Mouse (Mus musculus) myocyte (in vitro differentiated cells): ENCODE data around the gene Pnrc2. TPM values are rescaled to one million over a fixed set of nuclear protein-coding genes. Genes with fewer than 3 reads are reported as not detected.

Experiments
- H3K27me3 ChIP-seq: one replicate; pipeline ENCODE4 v1.6.1; 2011; ENCODE audit not compliant: control insufficient read depth, insufficient read depth, insufficient read length
- H3K36me3 ChIP-seq: one replicate; pipeline ENCODE4 v1.6.1; 2011; ENCODE audit not compliant: control insufficient read depth, insufficient read depth
- H3K4me2 ChIP-seq: one replicate; pipeline ENCODE4 v1.6.1; 2011; ENCODE audit warnings: low read depth, control low read depth
- H3K4me3 ChIP-seq: one replicate; pipeline ENCODE4 v1.5.1; 2011; ENCODE audit warnings: mild to moderate bottlenecking, control low read depth, moderate library complexity
- H3K79me2 ChIP-seq: one replicate; pipeline ENCODE4 v1.6.1; 2011; ENCODE audit not compliant: control insufficient read depth, insufficient read depth
- H3ac ChIP-seq: one replicate; pipeline ENCODE4 v1.6.1; 2011; ENCODE audit not compliant: control insufficient read depth, insufficient read length
- CEBPB ChIP-seq: IDR thresholded peaks from 2 replicates; pipeline ENCODE4 v1.6.1; 2011; ENCODE audit warnings: mild to moderate bottlenecking, moderate library complexity; ENCODE audit not compliant: poor library complexity, insufficient read depth, severe bottlenecking
- E2F4 ChIP-seq: IDR thresholded peaks from one replicate; pipeline ENCODE4 v1.6.1; 2011; ENCODE audit warnings: mild to moderate bottlenecking, control low read depth, moderate library complexity; ENCODE audit not compliant: insufficient read depth
- MAX ChIP-seq: IDR thresholded peaks from one replicate; pipeline ENCODE4 v1.6.1; 2011; ENCODE audit warnings: low read depth, mild to moderate bottlenecking, control low read depth
- MYOD1 ChIP-seq, 3 experiments: IDR thresholded peaks; one replicate each; pipeline ENCODE4 v1.6.1; 2011; ENCODE audit warnings: control low read depth in 2 of 3, low read depth in 2 of 3, mild to moderate bottlenecking in 2 of 3, moderate library complexity in 1 of 3; ENCODE audit not compliant: insufficient read length in 2 of 3, control insufficient read depth in 1 of 3
- MYOG ChIP-seq, 3 experiments: IDR thresholded peaks; one replicate each; pipeline ENCODE4 v1.6.1; 2011; ENCODE audit warnings: control low read depth in 2 of 3, low read depth in 2 of 3, mild to moderate bottlenecking in 2 of 3; ENCODE audit not compliant: insufficient read length in 2 of 3, control insufficient read depth in 1 of 3, insufficient read depth in 1 of 3
- POLR2A ChIP-seq: IDR thresholded peaks from one replicate; pipeline ENCODE4 v1.6.1; 2011; ENCODE audit warnings: low read depth, mild to moderate bottlenecking, control low read depth, moderate library complexity; ENCODE audit not compliant: insufficient read length
- POLR2AphosphoS2 ChIP-seq: IDR thresholded peaks from one replicate; pipeline ENCODE4 v1.6.1; 2011; ENCODE audit warnings: low read depth, control low read depth; ENCODE audit not compliant: insufficient read length
- REST ChIP-seq: IDR thresholded peaks from one replicate; pipeline ENCODE4 v1.6.1; 2011; ENCODE audit warnings: mild to moderate bottlenecking, control low read depth, moderate library complexity; ENCODE audit not compliant: insufficient read depth, insufficient read length
- SRF ChIP-seq: IDR thresholded peaks from one replicate; pipeline ENCODE4 v1.6.1; 2011; ENCODE audit warnings: low read depth; ENCODE audit not compliant: control insufficient read depth, insufficient read length
- TCF12 ChIP-seq: IDR thresholded peaks from one replicate; pipeline ENCODE4 v1.6.1; 2011; ENCODE audit warnings: mild to moderate bottlenecking, control low read depth; ENCODE audit not compliant: poor library complexity, insufficient read depth, severe bottlenecking
- TCF3 ChIP-seq: IDR thresholded peaks from one replicate; pipeline ENCODE4 v1.6.1; 2011; ENCODE audit warnings: low read depth, control low read depth; ENCODE audit not compliant: insufficient read length
- USF1 ChIP-seq: IDR thresholded peaks from one replicate; pipeline ENCODE4 v1.6.1; 2011; ENCODE audit warnings: low read depth, mild to moderate bottlenecking, control low read depth, moderate library complexity
- polyA plus RNA-seq: library from polyadenylated mRNA; unstranded; fragments of >200 nt; fragmentation: generic; extraction: Trizol; gene quantifications from one replicate; pipeline ENCODE4 v1.2.1, GENCODE M21; 2012; ENCODE audit warnings: missing spikeins

Gene Pnrc2
- polyA plus RNA-seq, 1 experiment: 45.2 TPM

- no peaks in the 10 kb centered on the region for H3K27me3 ChIP-seq
- H3K79me2 ChIP-seq: peaks cover 63% of the 10 kb centered on the region
- H3ac ChIP-seq: no peak overlapping the region
- no peak for TF ChIP-seq MAX
- no peak for TF ChIP-seq CEBPB
- no peak for TF ChIP-seq E2F4
- TF ChIP-seq POLR2AphosphoS2: no peak
- TF ChIP-seq USF1: no peak
- no peak for TF ChIP-seq MYOD1 (IDR thresholded peaks at IDR 0.05; ENCODE audit: control insufficient read depth in 1 of 3, insufficient read length in 2 of 3, low read depth in 2 of 3)
- TF ChIP-seq REST: no peak
- TF ChIP-seq SRF: no peak
- no peak for TF ChIP-seq TCF3
- no peak for TF ChIP-seq POLR2A
- TF ChIP-seq TCF12: no peak
- TF ChIP-seq MYOG (IDR thresholded peaks at IDR 0.05; ENCODE audit: control insufficient read depth in 1 of 3, insufficient read depth in 1 of 3, insufficient read length in 2 of 3, low read depth in 2 of 3): no peak
- peak overlapping the region; percentile 87 for H3K4me2 ChIP-seq
- H3K36me3 ChIP-seq: peaks cover 9% of the 10 kb centered on the region
- H3K4me3 ChIP-seq: peak overlapping the region; percentile 82
Observed at GRCm38 (mm10) chr4:135857597-135858186, 16.0 kb downstream of the Pnrc2 start.

GRCm38 (mm10) chr4:135856223-135857091 lies 17.2 kb downstream of the Pnrc2 start:
- Histone ChIP-seq H3K4me3 (peak overlapping the region; percentile 82), H3K36me3 (no peaks in the 10 kb centered on the region), H3K79me2 (peaks cover 50% of the 10 kb centered on the region), H3ac (peak overlapping the region; percentile 93), H3K27me3 (no peaks in the 10 kb centered on the region), H3K4me2 (peak overlapping the region; percentile 87)
- TF ChIP-seq POLR2AphosphoS2 (no peak), MAX (no peak), POLR2A (no peak), REST (no peak), MYOG (IDR thresholded peaks at IDR 0.05; ENCODE audit: control insufficient read depth in 1 of 3, insufficient read depth in 1 of 3, insufficient read length in 2 of 3, low read depth in 2 of 3) (no peak), TCF12 (no peak), USF1 (no peak), TCF3 (no peak), E2F4 (no peak), SRF (no peak), MYOD1 (IDR thresholded peaks at IDR 0.05; ENCODE audit: control insufficient read depth in 1 of 3, insufficient read length in 2 of 3, low read depth in 2 of 3) (no peak), CEBPB (no peak)

GRCm38 (mm10) chr4:135855536-135856222 lies 18.0 kb downstream of the Pnrc2 start, which contains the start of gene Srsf10:
Srsf10 (plus strand) TSS chr4:135855747.
- no peak for TF ChIP-seq USF1
- peak; percentile 77 for TF ChIP-seq E2F4
- no peak for TF ChIP-seq REST
- peak; percentile 89 for TF ChIP-seq POLR2AphosphoS2
- TF ChIP-seq POLR2A: peak; percentile 89
- H3K27me3 ChIP-seq: no peaks in the 10 kb centered on the region
- peak within 1 kb of the TSS; percentile 82 for H3K4me3 ChIP-seq
- peak within 1 kb of the TSS; percentile 93 for H3ac ChIP-seq
- H3K36me3 ChIP-seq: no peaks in the 10 kb centered on the region
- peak within 1 kb of the TSS; percentile 87 for H3K4me2 ChIP-seq
- peaks cover 42% of the 10 kb centered on the region for H3K79me2 ChIP-seq

GRCm38 (mm10) chr4:135855080-135855479 lies 18.6 kb downstream of the Pnrc2 start:
- peak overlapping the region; percentile 93 for H3ac ChIP-seq
- H3K36me3 ChIP-seq: no peaks in the 10 kb centered on the region
- H3K79me2 ChIP-seq: peaks cover 36% of the 10 kb centered on the region
- no peaks in the 10 kb centered on the region for H3K27me3 ChIP-seq
- TF ChIP-seq TCF3: no peak
- no peak for TF ChIP-seq MYOD1 (IDR thresholded peaks at IDR 0.05; ENCODE audit: control insufficient read depth in 1 of 3, insufficient read length in 2 of 3, low read depth in 2 of 3)
- no peak for TF ChIP-seq SRF
- no peak for TF ChIP-seq POLR2A
- no peak for TF ChIP-seq POLR2AphosphoS2
- TF ChIP-seq CEBPB: no peak
- no peak for TF ChIP-seq E2F4
- no peak for TF ChIP-seq REST
- peak overlapping the region; percentile 82 for H3K4me3 ChIP-seq
- peak overlapping the region; percentile 86 for H3K4me2 ChIP-seq
